Mouse (Mus musculus): ENCODE measurements around the gene Tst.

GRCm38 (mm10) chr15:78436380-78437192 is 30.9 kb upstream of the Tst start:
- no peak for TF ChIP-seq CTCF (conservative IDR thresholded peaks at IDR 0.05 in 1 of 2, IDR thresholded peaks at IDR 0.05 in 1 of 2; ENCODE audit: low read depth in 2 of 2, low read length in 2 of 2)
- no peak for TF ChIP-seq USF2 (conservative IDR thresholded peaks at IDR 0.05; ENCODE audit: low read depth, low read length)
- no peak for TF ChIP-seq SMC3 (IDR thresholded peaks at IDR 0.05; ENCODE audit: low read depth, low read length)
- TF ChIP-seq POLR2A (IDR thresholded peaks at IDR 0.05; ENCODE audit: low read depth, low read length), result no peak
- TF ChIP-seq CHD2 (IDR thresholded peaks at IDR 0.05; ENCODE audit: low read length), result no peak
